Mouse (Mus musculus): ENCODE measurements at regions not wholly inside any gene's neighbourhood (a gene's known extent, or its start where the extent isn't known, plus 50 kb on each side); places are given as distances from the start of the nearest gene placed in this dataset.
A peak's percentile ranks its signal among the peaks of the same experiment; 100 is the strongest.

DNA sequence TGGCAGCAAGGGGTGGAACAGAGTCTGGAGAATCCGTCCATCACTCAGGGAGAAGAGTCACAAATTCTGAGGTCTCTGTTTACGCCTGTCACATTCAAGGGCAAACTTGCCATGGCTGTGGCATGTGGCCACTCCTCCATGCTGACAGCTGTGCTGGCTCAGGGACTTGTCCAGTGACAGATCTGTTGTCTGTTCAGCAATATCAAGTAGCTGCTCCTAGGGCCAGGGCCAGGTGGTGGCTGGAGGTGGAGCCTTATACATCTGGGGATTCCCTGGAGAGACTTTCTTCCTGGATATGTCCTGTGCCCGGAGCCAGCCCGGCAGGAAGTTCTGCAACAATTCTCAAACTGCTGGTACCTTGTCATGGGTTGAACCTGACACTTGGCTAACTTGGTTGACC lies 229.7 kb upstream of the Csf3r start:
- Histone ChIP-seq H3K4me2 (ENCODE audit: low read depth, low read length) (no peak overlapping the region), H3K9me3 (replicated peaks; ENCODE audit: control insufficient read depth, low read length) (no peaks in the 10 kb centered on the region), H3K9ac (replicated peaks; ENCODE audit: low read depth, low read length) (no peak overlapping the region), H3K4me1 (ENCODE audit: control insufficient read depth, insufficient read depth) (no peaks in the 10 kb centered on the region), H3K4me3 (ENCODE audit: low read depth, low read length) (no peak overlapping the region), H3K36me3 (replicated peaks; ENCODE audit: control insufficient read depth, insufficient read depth, low read length) (no peaks in the 10 kb centered on the region), H3K27ac (ENCODE audit: low read depth) (no peak overlapping the region), H3K27me3 (ENCODE audit: control insufficient read depth, insufficient read depth, low read length) (no peaks in the 10 kb centered on the region)
- no peak for ATAC-seq (ENCODE audit: insufficient read depth, low read depth)
- WGBS = 63% methylated on average over 4 of the region's 4 CpGs
- TF ChIP-seq EP300 (IDR thresholded peaks at IDR 0.05; ENCODE audit: low read depth) (no peak), CTCF (IDR thresholded peaks at IDR 0.05; ENCODE audit: low read depth) (no peak)
- no peak for DNase-seq (ENCODE audit: low spot score)

DNA sequence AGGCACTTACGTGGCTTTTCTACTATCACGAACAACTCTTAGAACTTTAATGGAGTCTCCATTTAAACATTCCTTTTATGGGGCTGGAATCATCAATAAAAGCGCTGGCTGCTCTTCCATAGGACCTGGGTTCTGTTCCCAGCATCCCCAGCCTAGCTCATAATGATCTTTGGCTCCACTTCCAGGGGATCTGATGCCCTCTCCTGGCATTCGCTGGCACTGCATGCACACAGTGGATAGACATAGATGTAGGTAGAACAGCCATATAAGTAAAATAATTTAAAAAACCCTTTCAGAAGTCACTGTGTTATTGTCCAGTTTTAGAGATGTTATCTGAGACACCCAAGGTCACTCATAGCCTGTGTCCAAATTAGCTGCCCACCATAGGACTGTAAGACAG lies 216.4 kb upstream of the Csf3r start:
- no peak for ATAC-seq (ENCODE audit: insufficient read depth, low read depth)

DNA sequence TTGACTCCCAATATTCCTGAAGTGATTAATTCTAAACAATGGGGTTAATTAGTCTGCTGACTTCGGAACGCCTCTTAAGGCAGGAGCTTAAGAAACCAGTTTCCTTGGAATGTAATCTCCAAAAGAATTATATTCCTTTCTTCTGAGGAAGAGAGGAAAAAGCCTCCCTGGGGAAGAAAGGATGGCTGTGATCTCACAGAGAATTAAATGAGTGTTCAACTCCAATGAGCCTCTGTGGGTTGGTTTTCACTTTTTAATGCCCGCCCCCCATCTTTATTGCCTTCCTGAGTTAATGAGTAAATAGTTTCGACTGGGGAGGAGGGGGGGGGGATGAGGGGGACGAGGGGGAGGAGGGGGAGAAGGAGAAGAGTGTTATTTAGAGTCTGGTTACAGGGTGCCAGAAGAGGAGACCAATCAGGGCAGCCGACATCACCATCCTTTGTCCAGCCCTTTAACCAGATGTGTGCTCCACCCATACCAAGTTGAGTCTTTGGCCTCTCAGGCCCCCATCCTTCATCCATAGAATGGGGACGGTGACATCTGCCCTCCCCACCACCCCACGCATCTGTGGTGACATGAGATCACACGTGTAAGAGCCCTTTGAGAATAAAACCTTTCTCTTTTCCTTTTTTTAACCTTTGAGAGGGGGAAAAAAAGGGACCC lies 214.8 kb upstream of the Csf3r start:
- no peak overlapping the region for H3K4me3 ChIP-seq (ENCODE audit: low read depth, low read length)
- no peak for ATAC-seq (ENCODE audit: insufficient read depth, low read depth)
- TF ChIP-seq CTCF (IDR thresholded peaks at IDR 0.05; ENCODE audit: low read depth) (no peak), EP300 (IDR thresholded peaks at IDR 0.05; ENCODE audit: low read depth) (no peak)
- no peak overlapping the region for H3K27ac ChIP-seq (ENCODE audit: low read depth)
- no peak overlapping the region for H3K4me2 ChIP-seq (ENCODE audit: low read depth, low read length)
- DNase-seq (ENCODE audit: low spot score) = no peak
- H3K9ac ChIP-seq (replicated peaks; ENCODE audit: low read depth, low read length) = no peak overlapping the region
- no peaks in the 10 kb centered on the region for H3K27me3 ChIP-seq (ENCODE audit: control insufficient read depth, insufficient read depth, low read length)
- 41% methylated on average over 9 of the region's 9 CpGs for WGBS
- no peaks in the 10 kb centered on the region for H3K9me3 ChIP-seq (replicated peaks; ENCODE audit: control insufficient read depth, low read length)
- H3K4me1 ChIP-seq (ENCODE audit: control insufficient read depth, insufficient read depth) = no peaks in the 10 kb centered on the region
- H3K36me3 ChIP-seq (replicated peaks; ENCODE audit: control insufficient read depth, insufficient read depth, low read length) = no peaks in the 10 kb centered on the region

More for the DNA sequence above, 216.4 kb upstream of the Csf3r start:
- Histone ChIP-seq H3K9ac (replicated peaks; ENCODE audit: low read depth, low read length) (no peak overlapping the region), H3K4me2 (ENCODE audit: low read depth, low read length) (no peak overlapping the region), H3K36me3 (replicated peaks; ENCODE audit: control insufficient read depth, insufficient read depth, low read length) (no peaks in the 10 kb centered on the region), H3K27me3 (ENCODE audit: control insufficient read depth, insufficient read depth, low read length) (no peaks in the 10 kb centered on the region), H3K27ac (ENCODE audit: low read depth) (no peak overlapping the region), H3K9me3 (replicated peaks; ENCODE audit: control insufficient read depth, low read length) (no peaks in the 10 kb centered on the region), H3K4me1 (ENCODE audit: control insufficient read depth, insufficient read depth) (no peaks in the 10 kb centered on the region), H3K4me3 (ENCODE audit: low read depth, low read length) (no peak overlapping the region)
- TF ChIP-seq CTCF (IDR thresholded peaks at IDR 0.05; ENCODE audit: low read depth) = no peak
- TF ChIP-seq EP300 (IDR thresholded peaks at IDR 0.05; ENCODE audit: low read depth) = no peak
- DNase-seq (ENCODE audit: low spot score) = no peak
- 83% methylated on average over 4 of the region's 4 CpGs for WGBS

DNA sequence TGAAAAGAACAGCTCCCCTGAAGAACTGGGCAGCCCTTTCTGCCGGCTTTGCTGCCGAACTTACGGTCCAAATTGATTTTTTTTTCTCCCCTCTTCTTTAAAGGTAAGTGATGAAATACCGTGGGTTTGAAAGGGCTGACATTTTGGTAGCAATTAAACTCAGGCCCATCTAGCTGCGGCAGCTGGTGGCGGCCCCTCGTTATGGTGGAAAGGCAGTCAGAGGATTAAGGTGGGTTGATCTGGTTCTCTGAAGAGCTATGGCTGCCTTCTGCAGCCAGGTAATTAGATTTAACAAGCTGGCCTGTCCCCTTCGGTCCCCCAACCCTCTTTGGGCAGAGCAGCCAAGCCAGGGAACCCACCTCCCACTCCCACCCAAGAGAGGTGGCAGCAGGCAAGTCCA lies 214.1 kb upstream of the Csf3r start:
- Histone ChIP-seq H3K4me1 (ENCODE audit: control insufficient read depth, insufficient read depth) (no peaks in the 10 kb centered on the region), H3K27ac (ENCODE audit: low read depth) (no peak overlapping the region), H3K4me2 (ENCODE audit: low read depth, low read length) (no peak overlapping the region), H3K36me3 (replicated peaks; ENCODE audit: control insufficient read depth, insufficient read depth, low read length) (no peaks in the 10 kb centered on the region), H3K9ac (replicated peaks; ENCODE audit: low read depth, low read length) (no peak overlapping the region), H3K27me3 (ENCODE audit: control insufficient read depth, insufficient read depth, low read length) (no peaks in the 10 kb centered on the region), H3K4me3 (ENCODE audit: low read depth, low read length) (no peak overlapping the region), H3K9me3 (replicated peaks; ENCODE audit: control insufficient read depth, low read length) (no peaks in the 10 kb centered on the region)
- TF ChIP-seq EP300 (IDR thresholded peaks at IDR 0.05; ENCODE audit: low read depth) (no peak), CTCF (IDR thresholded peaks at IDR 0.05; ENCODE audit: low read depth) (no peak)
- WGBS = 70% methylated on average over 8 of the region's 8 CpGs
- ATAC-seq (ENCODE audit: insufficient read depth, low read depth) (no peak), DNase-seq (ENCODE audit: low spot score) (no peak)

DNA sequence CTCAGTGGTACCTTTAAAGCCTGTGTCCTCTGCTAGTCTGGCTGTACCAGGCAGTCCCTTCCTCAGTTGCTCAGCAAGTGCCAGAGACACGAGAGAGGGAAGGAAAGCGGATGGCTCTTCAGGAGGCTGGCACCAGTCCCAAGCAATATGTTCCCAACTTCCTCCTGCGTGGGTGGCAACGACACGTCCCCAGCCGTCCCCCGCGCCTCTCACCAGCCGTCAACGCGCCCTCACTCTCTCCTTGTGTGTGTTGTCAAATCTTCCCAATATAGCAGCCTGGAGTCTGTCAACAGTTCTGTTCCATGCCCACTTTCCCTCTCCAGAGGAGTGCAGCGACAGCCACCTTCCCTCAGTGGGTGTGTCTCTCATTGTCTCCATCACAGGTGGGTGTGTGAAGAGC lies 210.0 kb upstream of the Csf3r start:
- H3K27ac ChIP-seq (ENCODE audit: low read depth) = no peak overlapping the region
- TF ChIP-seq CTCF (IDR thresholded peaks at IDR 0.05; ENCODE audit: low read depth) = no peak
- no peak for TF ChIP-seq EP300 (IDR thresholded peaks at IDR 0.05; ENCODE audit: low read depth)
- H3K4me1 ChIP-seq (ENCODE audit: control insufficient read depth, insufficient read depth) = no peaks in the 10 kb centered on the region
- no peak overlapping the region for H3K4me2 ChIP-seq (ENCODE audit: low read depth, low read length)
- H3K27me3 ChIP-seq (ENCODE audit: control insufficient read depth, insufficient read depth, low read length) = no peaks in the 10 kb centered on the region
- ATAC-seq (ENCODE audit: insufficient read depth, low read depth) = peak; percentile 36; the same call in 1 of the 2 replicates
- no peak overlapping the region for H3K9ac ChIP-seq (replicated peaks; ENCODE audit: low read depth, low read length)
- no peak overlapping the region for H3K4me3 ChIP-seq (ENCODE audit: low read depth, low read length)
- H3K9me3 ChIP-seq (replicated peaks; ENCODE audit: control insufficient read depth, low read length) = no peaks in the 10 kb centered on the region
- DNase-seq (ENCODE audit: low spot score) = peak; percentile 6
- 25% methylated on average over 11 of the region's 12 CpGs for WGBS
- no peaks in the 10 kb centered on the region for H3K36me3 ChIP-seq (replicated peaks; ENCODE audit: control insufficient read depth, insufficient read depth, low read length)

DNA sequence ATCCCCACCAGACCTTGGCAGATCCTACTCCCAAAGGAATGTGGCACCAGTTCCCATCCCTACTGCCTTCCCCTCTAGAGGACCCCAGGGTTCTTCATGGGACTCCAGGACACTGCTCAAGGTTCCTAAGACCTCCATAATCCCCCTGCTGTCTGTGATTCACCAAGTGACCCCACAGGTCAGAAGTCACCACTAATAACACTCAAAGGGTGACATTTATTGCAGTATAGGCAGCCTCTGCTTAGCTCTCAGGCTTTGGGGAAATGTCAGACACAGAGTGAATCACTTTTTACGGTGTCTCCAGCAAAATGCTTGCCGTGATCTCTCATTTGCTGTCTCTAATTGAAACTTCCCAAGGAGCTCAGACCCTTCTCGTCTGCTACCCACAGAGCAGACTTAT lies 209.1 kb upstream of the Csf3r start:
- Histone ChIP-seq H3K4me2 (ENCODE audit: low read depth, low read length) (no peak overlapping the region), H3K36me3 (replicated peaks; ENCODE audit: control insufficient read depth, insufficient read depth, low read length) (no peaks in the 10 kb centered on the region), H3K4me1 (ENCODE audit: control insufficient read depth, insufficient read depth) (no peaks in the 10 kb centered on the region), H3K27me3 (ENCODE audit: control insufficient read depth, insufficient read depth, low read length) (no peaks in the 10 kb centered on the region), H3K27ac (ENCODE audit: low read depth) (no peak overlapping the region), H3K4me3 (ENCODE audit: low read depth, low read length) (no peak overlapping the region), H3K9me3 (replicated peaks; ENCODE audit: control insufficient read depth, low read length) (no peaks in the 10 kb centered on the region), H3K9ac (replicated peaks; ENCODE audit: low read depth, low read length) (no peak overlapping the region)
- WGBS = 80% methylated on average over 3 of the region's 3 CpGs
- TF ChIP-seq CTCF (IDR thresholded peaks at IDR 0.05; ENCODE audit: low read depth) (no peak), EP300 (IDR thresholded peaks at IDR 0.05; ENCODE audit: low read depth) (no peak)
- DNase-seq (ENCODE audit: low spot score) (no peak), ATAC-seq (ENCODE audit: insufficient read depth, low read depth) (no peak)
